Mouse (Mus musculus): ENCODE data around the gene Plxnb3.

DNA sequence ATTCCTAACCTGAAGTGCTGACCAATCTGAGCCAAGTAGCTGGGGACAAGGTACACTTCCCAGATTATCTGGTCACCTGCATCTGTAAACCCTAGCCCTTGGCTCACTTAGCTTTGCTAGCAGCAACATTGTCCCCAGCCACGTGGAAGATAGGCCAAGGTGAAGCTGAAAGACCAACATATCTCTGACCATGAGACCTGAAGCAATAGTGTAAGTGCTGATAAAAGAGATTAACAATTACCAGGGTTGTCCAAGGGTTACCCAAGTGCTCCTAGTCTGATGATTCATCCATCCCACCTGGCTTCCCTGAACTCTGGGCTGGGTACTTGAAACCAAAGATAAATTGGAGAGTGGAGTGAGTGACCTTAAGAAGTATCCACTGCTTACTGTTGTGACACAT is 26.0 kb upstream of the Plxnb3 start:
- no peak for TF ChIP-seq CTCF (IDR thresholded peaks at IDR 0.05; ENCODE audit: low read depth)
- no peak for TF ChIP-seq EP300 (IDR thresholded peaks at IDR 0.05; ENCODE audit: low read depth)

Measured in heart, postnatal 0 days (tissue).